Mouse (Mus musculus) midbrain, postnatal 0 days (tissue): ENCODE results near the gene Hipk2. TPM values are rescaled to one million over a fixed set of nuclear protein-coding genes. Genes with fewer than 3 reads are reported as not detected.

Source experiments
- ATAC-seq: fragments of 200-750 bp; cut with Nextera tagmentation; 2 replicates; pipeline ENCODE4 v1.8.0; 2017; ENCODE audit warnings: moderate number of reproducible peaks, mild to moderate bottlenecking, moderate TSS enrichment, moderate library complexity; ENCODE audit not compliant: low FRiP score
- DNase-seq: peaks from one replicate; pipeline ENCODE4 v3.0.0-alpha.2; 2015; ENCODE audit warnings: low spot score
- H3K27ac ChIP-seq: fragments of 300-500 bp; sonication (generic); 2 replicates; pipeline ENCODE4 v1.5.1; 2014; ENCODE audit warnings: low read depth, mild to moderate bottlenecking, low read length, mixed read lengths
- H3K27me3 ChIP-seq: fragments of 300-500 bp; sonication (generic); 2 replicates; pipeline ENCODE4 v1.6.1; 2014; ENCODE audit warnings: low read length, control low read depth, mixed read lengths; ENCODE audit not compliant: insufficient read depth
- H3K36me3 ChIP-seq: fragments of 300-500 bp; sonication (generic); 2 replicates; pipeline ENCODE4 v1.6.1; 2014; ENCODE audit warnings: low read length, control low read depth, mixed read lengths; ENCODE audit not compliant: insufficient read depth
- H3K4me1 ChIP-seq: fragments of 300-500 bp; sonication (generic); 2 replicates; pipeline ENCODE4 v1.6.1; 2014; ENCODE audit warnings: mild to moderate bottlenecking, control low read depth, antibody characterized with exemption, low read length, mixed read lengths; ENCODE audit not compliant: insufficient read depth
- H3K4me2 ChIP-seq: fragments of 300-500 bp; sonication (generic); 2 replicates; pipeline ENCODE4 v1.6.1; 2014; ENCODE audit warnings: low read depth, mild to moderate bottlenecking, low read length, mixed read lengths; ENCODE audit not compliant: poor library complexity, severe bottlenecking
- H3K4me3 ChIP-seq: fragments of 300-500 bp; sonication (generic); 2 replicates; pipeline ENCODE4 v1.5.1; 2014; ENCODE audit warnings: low read depth, mild to moderate bottlenecking, low read length, moderate library complexity
- H3K9ac ChIP-seq: fragments of 300-500 bp; sonication (generic); replicated peaks from 2 replicates; pipeline ENCODE4 v1.6.1; 2014; ENCODE audit warnings: mild to moderate bottlenecking, low read length, moderate library complexity, mixed read lengths; ENCODE audit not compliant: poor library complexity, severe bottlenecking
- H3K9me3 ChIP-seq: fragments of 300-500 bp; sonication (generic); 2 replicates; pipeline ENCODE4 v1.6.1; 2016; ENCODE audit warnings: low read length, control low read depth
- CTCF ChIP-seq: IDR thresholded peaks from 2 replicates; pipeline ENCODE4 v1.5.1; 2016; ENCODE audit warnings: antibody characterized with exemption, mild to moderate bottlenecking
- WGBS: fragments of 180-500 bp; shearing (Covaris S2); extraction: QIAGEN DNeasy Blood & Tissue Kit; methylation state at CpG from one replicate; pipeline ENCODE4 v1.1.7; 2014; 5-methylcytosine and 5-hydroxymethylcytosine counted together
- polyA plus RNA-seq: library from polyadenylated mRNA; unstranded; fragments of >200 nt; fragmentation: Nextera tagmentation; extraction: Ambion mirVana; gene quantifications from 2 replicates; pipeline ENCODE4 v1.2.1, GENCODE M21; 2015
- total RNA-seq: library from RNA; depleted of rRNA; stranded (reverse); fragments of >200 nt; gene quantifications from 2 replicates; pipeline ENCODE4 v1.2.3, GENCODE M21; 2014

Hipk2 gene
- total and polyA plus RNA-seq, 2 experiments from 2014 or later, result 24.3 to 71.0 TPM

- no peaks in the 10 kb centered on the region for H3K27me3 ChIP-seq
- DNase-seq, result no peak
- H3K27ac ChIP-seq, result no peak overlapping the region
- 83% methylated on average over 2 of the region's 2 CpGs for WGBS
- no peaks in the 10 kb centered on the region for H3K36me3 ChIP-seq
- 0 out of 2 replicates have a peak, but pooled peaks cover 4% of the 10 kb centered on the region for H3K4me1 ChIP-seq
- no peak for ATAC-seq
- H3K4me3 ChIP-seq, result no peak overlapping the region
- H3K9me3 ChIP-seq, result no peaks in the 10 kb centered on the region
- no peak overlapping the region for H3K4me2 ChIP-seq
- H3K9ac ChIP-seq, result no peak overlapping the region
- no peak for TF ChIP-seq CTCF
These were observed 99.9 kb downstream of the Hipk2 start for GRCm38 (mm10) chr6:38776000-38776584.

GRCm38 (mm10) chr6:38772836-38773518, 103.0 kb downstream of the Hipk2 start:
- Histone ChIP-seq H3K27me3 (no peaks in the 10 kb centered on the region), H3K4me3 (no peak overlapping the region), H3K4me2 (no peak overlapping the region), H3K9ac (no peak overlapping the region), H3K9me3 (no peaks in the 10 kb centered on the region), H3K27ac (no peak overlapping the region), H3K4me1 (no peaks in the 10 kb centered on the region), H3K36me3 (no peaks in the 10 kb centered on the region)
- no peak for TF ChIP-seq CTCF
- ATAC-seq (no peak), DNase-seq (no peak)
- WGBS, result 92% methylated on average over 7 of the region's 7 CpGs

GRCm38 (mm10) chr6:38771061-38771667, 104.8 kb downstream of the Hipk2 start:
- no peak overlapping the region for H3K27ac ChIP-seq
- ATAC-seq, result no peak
- H3K36me3 ChIP-seq, result no peaks in the 10 kb centered on the region; the same call in 1 of the 2 replicates
- H3K4me1 ChIP-seq, result no peaks in the 10 kb centered on the region
- no peak overlapping the region for H3K4me3 ChIP-seq
- no peak overlapping the region for H3K9ac ChIP-seq
- H3K27me3 ChIP-seq, result no peaks in the 10 kb centered on the region
- H3K9me3 ChIP-seq, result no peaks in the 10 kb centered on the region
- no peak for DNase-seq
- H3K4me2 ChIP-seq, result no peak overlapping the region
- WGBS, result 76% methylated on average over 4 of the region's 4 CpGs
- no peak for TF ChIP-seq CTCF

- H3K36me3 ChIP-seq, result no peaks in the 10 kb centered on the region; the same call in 1 of the 2 replicates
These were observed 106.3 kb downstream of the Hipk2 start for GRCm38 (mm10) chr6:38769627-38770026.

GRCm38 (mm10) chr6:38762588-38763265, 113.2 kb downstream of the Hipk2 start:
- no peak for TF ChIP-seq CTCF
- H3K4me2 ChIP-seq, result no peak overlapping the region
- DNase-seq, result no peak
- 75% methylated on average over 6 of the region's 6 CpGs for WGBS
- H3K4me3 ChIP-seq, result no peak overlapping the region
- no peak overlapping the region for H3K9ac ChIP-seq
- H3K36me3 ChIP-seq, result no peaks in the 10 kb centered on the region; the same call in 1 of the 2 replicates
- H3K9me3 ChIP-seq, result no peaks in the 10 kb centered on the region
- no peak for ATAC-seq
- 0 out of 2 replicates have a peak, but pooled peaks cover 5% of the 10 kb centered on the region for H3K4me1 ChIP-seq
- H3K27me3 ChIP-seq, result no peaks in the 10 kb centered on the region
- no peak overlapping the region for H3K27ac ChIP-seq

More at GRCm38 (mm10) chr6:38769627-38770026, 106.3 kb downstream of the Hipk2 start:
- 92% methylated on average over 2 of the region's 2 CpGs for WGBS
- TF ChIP-seq CTCF, result no peak
- Histone ChIP-seq H3K4me3 (no peak overlapping the region), H3K9ac (no peak overlapping the region), H3K4me1 (no peaks in the 10 kb centered on the region), H3K4me2 (no peak overlapping the region), H3K27me3 (no peaks in the 10 kb centered on the region), H3K27ac (no peak overlapping the region), H3K9me3 (no peaks in the 10 kb centered on the region)
- DNase-seq, result no peak
- ATAC-seq, result no peak
